Mouse (Mus musculus): ENCODE measurements around the gene Rps6kb1.
A peak's percentile ranks its signal among the peaks of the same experiment; 100 is the strongest.

DNA sequence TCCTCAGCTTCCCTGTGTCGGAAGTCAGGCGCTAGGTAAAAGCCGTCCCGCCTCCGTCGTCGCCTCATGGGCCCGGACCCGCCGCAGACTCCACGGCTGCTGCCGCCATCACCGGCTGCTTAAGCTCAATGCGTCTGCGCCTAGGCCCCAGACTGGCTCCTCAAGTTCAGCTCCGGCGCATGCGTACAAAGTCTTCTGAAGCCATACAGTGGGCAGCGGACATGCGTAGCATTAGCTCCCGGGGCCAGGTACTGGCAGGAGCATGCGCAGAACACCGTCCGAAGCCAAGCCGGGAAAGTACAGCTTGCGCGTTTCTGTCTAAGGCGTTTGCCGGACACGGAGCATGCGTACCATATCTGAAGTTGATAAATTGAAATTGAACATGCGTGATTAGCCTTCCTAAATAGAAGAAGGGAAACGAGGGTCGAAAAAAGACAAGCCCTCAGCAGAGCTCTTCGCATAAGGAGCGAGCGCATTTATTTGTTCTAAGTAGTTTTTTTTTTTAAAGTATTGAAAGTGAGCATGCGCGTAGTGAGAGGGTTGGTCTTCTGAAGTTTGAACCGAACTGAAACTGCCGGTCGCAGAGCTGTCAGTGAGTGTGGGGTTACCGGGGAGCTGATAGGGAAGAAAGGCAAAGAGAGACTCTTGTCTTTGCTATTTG, at the start of gene Rps6kb1, which contains the start of gene Tubd1:
- TF ChIP-seq CTCF (IDR thresholded peaks at IDR 0.05; ENCODE audit: extremely low read depth, insufficient read length, insufficient replicate concordance, low read depth, low read length), result no peak
- peak; percentile 98 for TF ChIP-seq POLR2A (IDR thresholded peaks at IDR 0.05; ENCODE audit: low read depth, low read length)

All from small intestine, adult 2 months (tissue).